Mouse (Mus musculus) neural tube, embryonic 11.5 days (tissue): ENCODE results near the gene Blm. TPM values are rescaled to one million over a fixed set of nuclear protein-coding genes. Genes with fewer than 3 reads are reported as not detected.
"Not testable (repeated sequence)": the region's sequence is repeated elsewhere in the genome, so short reads cannot be mapped to it uniquely, and the experiment has no call there.

Experiments used
- ATAC-seq: fragments of 200-750 bp; cut with Nextera tagmentation; 2 replicates; pipeline ENCODE4 v1.8.0; 2017; ENCODE audit warnings: moderate number of reproducible peaks, mild to moderate bottlenecking, moderate TSS enrichment, moderate library complexity; ENCODE audit not compliant: insufficient read depth, low FRiP score, low TSS enrichment
- DNase-seq: peaks from one replicate; pipeline ENCODE4 v3.0.0-alpha.2; 2015; ENCODE audit warnings: low spot score
- H3K27ac ChIP-seq: fragments of 300-500 bp; sonication (generic); 2 replicates; pipeline ENCODE4 v1.5.1; 2014; ENCODE audit warnings: low read depth, mild to moderate bottlenecking, low read length
- H3K27me3 ChIP-seq: fragments of 300-500 bp; sonication (generic); 2 replicates; pipeline ENCODE4 v1.6.1; 2014; ENCODE audit warnings: mild to moderate bottlenecking, low read length, mixed read lengths; ENCODE audit not compliant: control insufficient read depth, insufficient read depth
- H3K36me3 ChIP-seq: fragments of 300-500 bp; sonication (generic); 2 replicates; pipeline ENCODE4 v1.6.1; 2014; ENCODE audit warnings: mild to moderate bottlenecking, low read length, moderate library complexity, mixed read lengths; ENCODE audit not compliant: control insufficient read depth, insufficient read depth
- H3K4me1 ChIP-seq: fragments of 300-500 bp; sonication (generic); 2 replicates; pipeline ENCODE4 v1.6.1; 2014; ENCODE audit warnings: low read length, mixed read lengths; ENCODE audit not compliant: control insufficient read depth, insufficient read depth
- H3K4me2 ChIP-seq: fragments of 300-500 bp; sonication (generic); 2 replicates; pipeline ENCODE4 v1.6.1; 2014; ENCODE audit warnings: low read depth, mild to moderate bottlenecking, moderate library complexity
- H3K4me3 ChIP-seq: fragments of 300-500 bp; sonication (generic); 2 replicates; pipeline ENCODE4 v1.5.1; 2014; ENCODE audit warnings: low read depth, low read length
- H3K9ac ChIP-seq: fragments of 300-500 bp; sonication (generic); 2 replicates; pipeline ENCODE4 v1.6.1; 2014; ENCODE audit warnings: mild to moderate bottlenecking, low read length
- H3K9me3 ChIP-seq: fragments of 300-500 bp; sonication (generic); 2 replicates; pipeline ENCODE4 v1.6.1; 2016; ENCODE audit warnings: low read length; ENCODE audit not compliant: control insufficient read depth
- WGBS: fragments of 180-500 bp; shearing (Covaris S2); extraction: QIAGEN DNeasy Blood & Tissue Kit; methylation state at CpG from one replicate; pipeline ENCODE4 v1.1.7; 2014; 5-methylcytosine and 5-hydroxymethylcytosine counted together
- polyA plus RNA-seq: library from polyadenylated mRNA; unstranded; fragments of >200 nt; fragmentation: Nextera tagmentation; extraction: Ambion mirVana; gene quantifications from 2 replicates; pipeline ENCODE4 v1.2.1, GENCODE M21; 2014

Blm gene
- polyA plus RNA-seq, 1 experiment from 2014 or later: 34.5 TPM

DNA sequence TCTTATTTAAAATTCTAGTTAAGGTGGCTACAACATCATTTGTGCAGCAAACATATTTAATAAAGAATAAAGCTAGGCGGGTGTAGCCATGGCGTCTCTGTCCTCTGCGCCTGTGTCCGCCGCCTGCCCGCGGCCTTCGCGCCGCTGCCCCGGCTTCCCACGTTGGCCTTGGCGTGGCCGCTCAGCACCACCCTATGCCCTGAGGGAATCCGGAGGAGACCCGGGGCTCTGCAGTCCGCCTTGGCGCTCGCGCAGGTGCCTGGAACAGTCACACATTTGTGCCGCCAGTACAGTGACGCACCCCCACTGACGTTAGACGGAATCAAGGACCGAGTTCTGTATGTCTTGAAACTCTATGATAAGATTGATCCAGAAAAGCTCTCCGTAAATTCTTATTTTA is 27.2 kb downstream of the Blm start:
- not testable (repeated sequence) for ATAC-seq, H3K9me3 ChIP-seq, H3K4me3 ChIP-seq, H3K27me3 ChIP-seq, H3K36me3 ChIP-seq, H3K27ac ChIP-seq, H3K9ac ChIP-seq, H3K4me2 ChIP-seq, H3K4me1 ChIP-seq, DNase-seq
- over 99% methylated on average over 21 of the region's 26 CpGs for WGBS

DNA sequence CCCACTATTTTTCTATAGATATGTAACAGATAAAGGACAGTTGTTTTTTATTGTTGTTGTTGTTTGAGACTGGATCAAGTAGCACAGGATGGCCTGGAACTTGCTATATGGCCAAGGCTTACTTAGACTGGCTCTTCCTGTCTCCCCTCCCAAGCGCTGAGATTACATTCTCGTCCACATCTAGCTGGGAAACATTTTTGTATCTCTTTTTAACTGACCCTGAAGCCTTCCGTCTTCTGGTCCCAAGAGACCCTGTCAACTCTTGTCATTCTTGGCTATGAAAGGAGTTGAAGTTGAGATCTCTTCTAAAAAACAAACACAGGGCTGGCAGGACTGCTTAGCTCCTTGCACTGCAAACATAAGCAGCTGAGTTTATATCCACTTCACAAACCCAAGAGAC is 28.9 kb downstream of the Blm start:
- H3K36me3 ChIP-seq: no peaks in the 10 kb centered on the region; the same call in 1 of the 2 replicates
- DNase-seq: no peak
- H3K9ac ChIP-seq: no peak overlapping the region
- no peak for ATAC-seq
- H3K4me2 ChIP-seq: no peak overlapping the region
- 88% methylated on average over 3 of the region's 3 CpGs for WGBS
- H3K4me1 ChIP-seq: no peaks in the 10 kb centered on the region
- no peak overlapping the region for H3K27ac ChIP-seq
- no peak overlapping the region for H3K4me3 ChIP-seq
- no peaks in the 10 kb centered on the region for H3K9me3 ChIP-seq
- H3K27me3 ChIP-seq: no peaks in the 10 kb centered on the region

DNA sequence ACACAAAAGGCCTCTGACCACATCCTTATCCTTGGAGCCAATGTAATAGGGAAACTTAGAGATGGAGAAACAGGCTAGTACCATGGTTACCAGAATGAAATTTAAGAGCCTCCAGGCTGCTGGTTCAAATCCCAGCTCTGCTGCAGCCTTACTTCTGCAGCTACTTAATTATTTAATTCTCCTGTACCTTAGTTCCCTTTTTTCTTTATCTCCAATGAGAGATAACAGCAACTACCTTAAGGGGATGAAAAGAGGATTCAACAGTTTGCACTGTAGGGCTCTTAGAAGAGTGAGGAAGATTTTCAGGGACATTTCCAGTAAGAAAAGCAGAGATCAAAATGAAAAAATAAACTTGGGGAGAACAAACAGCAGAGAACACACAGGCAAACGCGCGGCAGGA is 30.0 kb downstream of the Blm start:
- 93% methylated on average over 3 of the region's 3 CpGs for WGBS
- no peak overlapping the region for H3K4me2 ChIP-seq
- H3K9ac ChIP-seq: no peak overlapping the region
- no peaks in the 10 kb centered on the region for H3K4me1 ChIP-seq
- H3K27ac ChIP-seq: no peak overlapping the region
- ATAC-seq (no peak), DNase-seq (no peak)
- H3K4me3 ChIP-seq: no peak overlapping the region
- H3K27me3 ChIP-seq: no peaks in the 10 kb centered on the region
- H3K9me3 ChIP-seq: no peaks in the 10 kb centered on the region
- H3K36me3 ChIP-seq: no peaks in the 10 kb centered on the region; the same call in 1 of the 2 replicates

DNA sequence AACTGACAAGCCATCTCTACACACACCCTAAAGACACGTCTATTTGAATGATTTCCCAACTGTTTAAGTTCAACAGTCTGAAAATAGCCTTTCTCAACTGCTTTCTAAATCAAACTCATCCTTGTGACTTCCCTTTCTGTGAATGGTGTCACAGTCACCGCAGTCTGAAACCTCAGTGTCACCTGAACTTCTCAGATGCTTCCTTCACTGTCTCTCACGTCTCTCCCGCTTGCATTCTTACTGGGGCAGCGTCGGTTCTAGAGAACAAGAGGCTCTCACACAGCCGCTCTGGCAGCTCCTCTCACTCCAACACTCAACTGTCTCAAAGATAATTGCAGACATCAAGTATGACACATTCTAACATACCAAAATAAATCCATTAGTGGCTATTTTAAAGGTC is 33.9 kb downstream of the Blm start:
- ATAC-seq (no peak), DNase-seq (no peak)
- Histone ChIP-seq H3K4me2 (no peak overlapping the region), H3K4me1 (no peaks in the 10 kb centered on the region), H3K9ac (no peak overlapping the region), H3K27me3 (no peaks in the 10 kb centered on the region), H3K36me3 (no peaks in the 10 kb centered on the region; the same call in 1 of the 2 replicates), H3K9me3 (no peaks in the 10 kb centered on the region), H3K4me3 (no peak overlapping the region), H3K27ac (no peak overlapping the region)
- WGBS: 89% methylated on average over 7 of the region's 7 CpGs

DNA sequence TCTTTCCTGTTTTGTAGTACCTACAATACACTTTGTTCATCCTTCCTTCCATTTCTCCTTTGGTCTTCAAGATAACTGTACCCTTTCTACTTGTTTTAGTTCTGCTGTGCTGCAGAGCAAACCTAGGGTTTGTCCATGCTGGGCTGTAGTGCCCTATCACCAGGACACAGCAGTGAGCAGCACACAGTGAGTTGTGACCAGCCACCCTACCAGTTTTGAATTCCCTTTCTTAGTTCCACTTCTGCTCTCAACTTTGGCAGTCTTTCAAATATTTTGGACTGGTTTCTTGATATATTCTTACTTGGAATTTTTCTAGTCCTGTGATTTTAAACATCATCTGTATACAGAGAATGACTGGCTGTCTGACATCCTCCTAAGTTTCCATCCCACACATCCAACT is 34.8 kb downstream of the Blm start:
- Histone ChIP-seq H3K27ac (no peak overlapping the region), H3K4me2 (no peak overlapping the region), H3K4me3 (no peak overlapping the region), H3K36me3 (no peaks in the 10 kb centered on the region; the same call in 1 of the 2 replicates), H3K9me3 (no peaks in the 10 kb centered on the region), H3K9ac (no peak overlapping the region), H3K27me3 (no peaks in the 10 kb centered on the region), H3K4me1 (no peaks in the 10 kb centered on the region)
- ATAC-seq: no peak
- DNase-seq: no peak

DNA sequence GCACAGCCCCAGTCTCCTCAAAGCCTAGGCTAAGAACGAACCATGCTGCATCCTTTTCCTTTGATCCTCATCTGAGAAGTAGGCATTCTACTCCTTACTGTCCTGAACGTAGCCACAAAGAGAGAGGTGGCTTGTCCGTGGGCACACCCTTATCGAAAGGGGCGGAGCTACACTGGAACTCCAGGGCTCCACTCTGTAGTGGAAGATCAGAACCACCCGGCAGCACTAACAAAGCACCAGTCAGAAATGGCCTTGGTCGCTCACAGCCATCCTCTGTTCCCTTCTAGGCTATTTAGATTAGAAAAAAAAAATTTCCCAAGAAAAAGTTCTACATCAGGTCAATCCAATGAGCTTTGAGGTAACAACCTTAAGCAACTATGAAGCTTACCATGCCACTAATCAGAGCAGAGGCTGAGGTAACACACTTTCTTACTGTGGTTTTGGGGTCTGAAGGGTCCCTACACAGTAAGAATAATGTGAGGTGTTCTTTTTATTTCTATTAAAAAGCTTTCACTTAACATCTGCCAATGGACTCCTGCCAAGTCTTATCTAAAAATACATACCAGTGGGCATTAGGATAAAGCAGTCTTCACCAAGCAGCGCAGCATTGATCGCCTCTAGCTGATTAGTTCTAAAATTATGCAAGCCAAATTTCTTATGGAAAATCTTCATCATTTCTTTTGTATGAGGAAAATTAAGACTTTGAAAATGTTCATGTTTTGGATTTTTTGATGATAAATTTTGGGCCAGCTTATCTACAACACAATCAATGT is 35.5 kb downstream of the Blm start:
- no peaks in the 10 kb centered on the region for H3K4me1 ChIP-seq
- H3K36me3 ChIP-seq: no peaks in the 10 kb centered on the region; the same call in 1 of the 2 replicates
- no peak overlapping the region for H3K4me3 ChIP-seq
- no peak overlapping the region for H3K4me2 ChIP-seq
- H3K27ac ChIP-seq: no peak overlapping the region
- no peaks in the 10 kb centered on the region for H3K27me3 ChIP-seq
- WGBS: 84% methylated on average over 9 of the region's 9 CpGs
- DNase-seq: no peak
- no peak for ATAC-seq
- H3K9me3 ChIP-seq: no peaks in the 10 kb centered on the region
- no peak overlapping the region for H3K9ac ChIP-seq

DNA sequence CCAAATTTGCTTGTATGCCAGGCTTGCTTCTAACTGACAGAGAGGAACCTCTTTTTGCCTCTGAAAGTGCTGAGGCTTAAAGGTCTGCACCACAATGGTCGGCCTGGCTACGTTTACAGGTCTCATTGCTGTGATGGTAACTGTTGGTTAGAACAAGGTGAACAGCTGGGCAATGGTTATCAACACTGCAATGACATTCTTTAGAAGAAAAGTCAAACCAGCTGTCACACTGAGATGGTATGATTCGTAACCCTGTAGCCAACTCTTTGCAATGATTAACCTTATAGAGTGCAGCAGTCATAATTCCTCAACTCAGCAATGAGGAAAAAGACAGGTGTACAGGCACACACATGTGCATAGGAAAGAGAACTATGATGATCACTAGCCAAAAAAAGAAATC is 38.3 kb downstream of the Blm start:
- 96% methylated on average over 3 of the region's 3 CpGs for WGBS
- Histone ChIP-seq H3K36me3 (peaks cover 3% of the 10 kb centered on the region), H3K4me3 (no peak overlapping the region), H3K9ac (no peak overlapping the region), H3K4me1 (no peaks in the 10 kb centered on the region), H3K9me3 (no peaks in the 10 kb centered on the region), H3K27me3 (no peaks in the 10 kb centered on the region), H3K27ac (no peak overlapping the region), H3K4me2 (no peak overlapping the region)
- DNase-seq (no peak), ATAC-seq (no peak)

DNA sequence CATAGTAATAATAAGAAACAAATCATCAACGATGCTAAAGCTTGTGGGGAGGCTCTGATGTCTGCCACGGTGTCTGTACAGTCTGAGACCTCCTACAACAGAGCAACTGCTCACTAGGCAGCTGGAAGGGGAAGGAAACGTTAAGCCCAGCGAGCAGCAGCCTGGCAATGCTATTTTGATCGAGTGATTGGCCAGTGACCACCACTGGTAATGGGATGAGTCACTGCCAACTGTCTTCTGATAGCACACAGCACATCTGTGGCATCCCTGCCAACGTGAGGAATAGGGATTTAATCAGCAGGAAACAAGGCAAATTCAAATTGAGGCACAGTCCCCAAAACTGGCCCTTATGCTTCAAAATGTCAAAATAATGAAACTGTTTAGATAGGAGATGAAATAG is 39.7 kb downstream of the Blm start:
- DNase-seq: no peak
- Histone ChIP-seq H3K9ac (no peak overlapping the region), H3K4me1 (no peaks in the 10 kb centered on the region), H3K36me3 (peaks cover 3% of the 10 kb centered on the region; the same call in 1 of the 2 replicates), H3K9me3 (no peaks in the 10 kb centered on the region), H3K4me3 (no peak overlapping the region), H3K27ac (no peak overlapping the region), H3K27me3 (no peaks in the 10 kb centered on the region), H3K4me2 (no peak overlapping the region)
- 89% methylated on average over 6 of the region's 6 CpGs for WGBS
- no peak for ATAC-seq

DNA sequence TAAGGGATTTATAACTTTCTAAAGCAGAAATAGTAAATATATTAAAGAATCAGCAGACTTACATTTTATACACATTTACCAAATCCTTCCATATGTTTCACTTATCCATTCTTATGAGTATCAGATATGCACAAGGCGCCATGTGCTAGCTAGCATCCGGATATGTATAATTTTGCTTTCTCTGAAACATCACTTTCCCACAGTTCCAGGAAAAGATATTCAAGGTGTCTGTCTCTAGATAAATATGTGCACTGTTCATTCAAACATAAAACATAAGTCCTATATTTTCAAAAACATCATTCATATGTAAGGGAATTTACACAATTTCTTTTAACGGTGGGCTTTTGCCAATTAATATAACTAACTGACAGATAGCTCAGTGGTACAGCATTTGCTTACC is 42.9 kb downstream of the Blm start:
- Histone ChIP-seq H3K4me1 (no peaks in the 10 kb centered on the region), H3K36me3 (peaks cover 3% of the 10 kb centered on the region; the same call in 1 of the 2 replicates), H3K4me2 (no peak overlapping the region), H3K27me3 (no peaks in the 10 kb centered on the region), H3K9me3 (no peaks in the 10 kb centered on the region), H3K9ac (no peak overlapping the region), H3K27ac (no peak overlapping the region), H3K4me3 (no peak overlapping the region)
- 97% methylated on average over 3 of the region's 3 CpGs for WGBS
- DNase-seq: no peak
- ATAC-seq: no peak
